Mouse (Mus musculus): ENCODE results near the gene Dpp3.
A peak's percentile ranks its signal among the peaks of the same experiment; 100 is the strongest.

- TF ChIP-seq E2F4 (IDR thresholded peaks at IDR 0.05; ENCODE audit: borderline replicate concordance, low read depth, low read length), result no peak
- TF ChIP-seq MAX (IDR thresholded peaks at IDR 0.05; ENCODE audit: low read length), result no peak
- TF ChIP-seq MAFK (IDR thresholded peaks at IDR 0.05; ENCODE audit: borderline replicate concordance, low read depth, low read length), result no peak
- no peak for TF ChIP-seq NELFE (IDR thresholded peaks at IDR 0.05; ENCODE audit: low read depth, low read length)
- no peak for TF ChIP-seq ETS1 (IDR thresholded peaks at IDR 0.05; ENCODE audit: low read depth, low read length)
- no peak for TF ChIP-seq EP300 (IDR thresholded peaks at IDR 0.05; ENCODE audit: low read depth in 1 of 2, low read length in 2 of 2)
- no peak for TF ChIP-seq CHD2 (IDR thresholded peaks at IDR 0.05; ENCODE audit: low read length)
- peak; percentile 50 for TF ChIP-seq ZC3H11A (IDR thresholded peaks at IDR 0.05; ENCODE audit: low read depth, low read length)
- no peak for TF ChIP-seq TBP (IDR thresholded peaks at IDR 0.05; ENCODE audit: low read depth, low read length)
- peak; percentile 64 to 73 (median 70) for TF ChIP-seq CTCF (IDR thresholded peaks at IDR 0.05 in 2 of 3, conservative IDR thresholded peaks at IDR 0.05 in 1 of 3; ENCODE audit: control insufficient read depth in 1 of 3, insufficient read depth in 1 of 3, low read depth in 2 of 3, low read length in 3 of 3, poor library complexity in 1 of 3, severe bottlenecking in 1 of 3)
Measured at GRCm38 (mm10) chr19:4968236-4968635, 40.1 kb upstream of the Dpp3 start.

Data from MEL (cell line).